Mouse (Mus musculus) limb, embryonic 11.5 days (tissue): ENCODE measurements around the gene Fshr. TPM values are rescaled to one million over a fixed set of nuclear protein-coding genes. Genes with fewer than 3 reads are reported as not detected.

Experiments
- ATAC-seq: fragments of 200-750 bp; cut with Nextera tagmentation; 2 replicates; pipeline ENCODE4 v1.8.0; 2017; ENCODE audit warnings: low read depth; ENCODE audit not compliant: insufficient number of reproducible peaks, low FRiP score, low TSS enrichment
- DNase-seq: peaks from one replicate; pipeline ENCODE4 v3.0.0-alpha.2; 2015; ENCODE audit warnings: low spot score
- H3K27ac ChIP-seq: fragments of 300-500 bp; sonication (generic); replicated peaks from 2 replicates; pipeline ENCODE4 v1.5.1; 2014; ENCODE audit warnings: low read depth, mild to moderate bottlenecking, low read length
- H3K27me3 ChIP-seq: fragments of 300-500 bp; sonication (generic); 2 replicates; pipeline ENCODE4 v1.6.1; 2014; ENCODE audit warnings: mild to moderate bottlenecking, low read length, mixed read lengths; ENCODE audit not compliant: control insufficient read depth, insufficient read depth
- H3K36me3 ChIP-seq: fragments of 300-500 bp; sonication (generic); 2 replicates; pipeline ENCODE4 v1.6.1; 2014; ENCODE audit warnings: mild to moderate bottlenecking, low read length, moderate library complexity, mixed read lengths; ENCODE audit not compliant: control insufficient read depth, insufficient read depth
- H3K4me1 ChIP-seq: fragments of 300-500 bp; sonication (generic); 2 replicates; pipeline ENCODE4 v1.6.1; 2014; ENCODE audit warnings: low read length, mixed read lengths; ENCODE audit not compliant: control insufficient read depth, insufficient read depth
- H3K4me2 ChIP-seq: fragments of 300-500 bp; sonication (generic); 2 replicates; pipeline ENCODE4 v1.6.1; 2014; ENCODE audit warnings: low read depth, mild to moderate bottlenecking, moderate library complexity; ENCODE audit not compliant: severe bottlenecking
- H3K4me3 ChIP-seq: fragments of 300-500 bp; sonication (generic); 2 replicates; pipeline ENCODE4 v1.5.1; 2014; ENCODE audit warnings: low read depth, low read length
- H3K9ac ChIP-seq: fragments of 300-500 bp; sonication (generic); 2 replicates; pipeline ENCODE4 v1.6.1; 2014; ENCODE audit warnings: mild to moderate bottlenecking, low read length
- H3K9me3 ChIP-seq: fragments of 300-500 bp; sonication (generic); 2 replicates; pipeline ENCODE4 v1.6.1; 2016; ENCODE audit warnings: low read length; ENCODE audit not compliant: control insufficient read depth
- WGBS: fragments of 180-500 bp; shearing (Covaris S2); extraction: QIAGEN DNeasy Blood & Tissue Kit; methylation state at CpG from one replicate; pipeline ENCODE4 v1.1.7; 2014; 5-methylcytosine and 5-hydroxymethylcytosine counted together
- polyA plus RNA-seq: library from polyadenylated mRNA; unstranded; fragments of >200 nt; fragmentation: Nextera tagmentation; extraction: Ambion mirVana; gene quantifications from 2 replicates; pipeline ENCODE4 v1.2.1, GENCODE M21; 2014

Fshr gene
- polyA plus RNA-seq, 1 experiment from 2014 or later, result not detected

DNA sequence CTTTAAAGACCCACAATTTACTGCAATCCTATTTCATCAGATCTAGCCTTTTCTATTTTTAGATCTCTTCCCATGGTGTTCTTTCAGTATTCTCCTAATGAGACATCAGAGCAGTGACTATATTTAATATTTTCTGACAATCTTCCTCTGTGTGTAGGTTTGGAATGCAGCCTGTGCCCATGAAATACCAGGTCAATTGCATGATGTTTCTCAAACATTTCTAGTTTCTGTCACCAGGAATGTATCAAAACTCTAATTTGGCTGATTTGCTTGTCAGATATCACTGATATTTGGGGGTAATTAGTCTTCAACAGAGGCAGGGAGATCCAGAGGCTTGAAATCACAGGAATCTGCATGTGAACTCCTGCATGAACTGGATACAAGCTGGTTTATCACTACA, 186.8 kb downstream of the Fshr start:
- H3K27ac ChIP-seq, result no peak overlapping the region
- ATAC-seq, result no peak

DNA sequence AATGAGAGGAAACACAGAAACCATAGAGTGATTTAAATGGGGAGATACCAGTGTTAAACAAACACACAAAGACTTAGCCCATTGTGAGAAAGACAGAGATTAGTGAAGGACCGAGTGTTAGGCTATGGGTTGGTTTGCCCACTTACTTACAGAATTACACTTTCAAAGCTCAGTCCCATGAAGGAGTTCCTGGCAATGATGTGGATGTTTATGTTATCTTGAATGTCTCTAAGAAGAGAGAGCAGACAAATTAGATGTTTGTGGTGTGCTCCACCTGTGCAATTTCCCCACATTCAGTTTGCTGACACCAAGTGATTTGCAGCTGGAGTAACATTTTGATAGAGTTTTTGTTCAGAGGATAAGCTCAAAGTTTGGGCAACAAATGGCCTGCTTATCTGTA, 191.4 kb downstream of the Fshr start:
- Histone ChIP-seq H3K27ac (no peak overlapping the region), H3K4me1 (no peaks in the 10 kb centered on the region), H3K4me2 (no peak overlapping the region), H3K9ac (no peak overlapping the region), H3K4me3 (no peak overlapping the region), H3K36me3 (no peaks in the 10 kb centered on the region), H3K9me3 (no peaks in the 10 kb centered on the region), H3K27me3 (no peaks in the 10 kb centered on the region)
- ATAC-seq, result no peak
- 86% methylated on average over 1 of the region's 1 CpGs for WGBS
- no peak for DNase-seq

More for the DNA sequence above, 186.8 kb downstream of the Fshr start:
- H3K4me3 ChIP-seq, result no peak overlapping the region
- no peaks in the 10 kb centered on the region for H3K4me1 ChIP-seq
- no peak overlapping the region for H3K9ac ChIP-seq
- DNase-seq, result no peak
- no peak overlapping the region for H3K4me2 ChIP-seq
- no peaks in the 10 kb centered on the region for H3K27me3 ChIP-seq
- no peaks in the 10 kb centered on the region for H3K36me3 ChIP-seq
- H3K9me3 ChIP-seq, result no peaks in the 10 kb centered on the region

DNA sequence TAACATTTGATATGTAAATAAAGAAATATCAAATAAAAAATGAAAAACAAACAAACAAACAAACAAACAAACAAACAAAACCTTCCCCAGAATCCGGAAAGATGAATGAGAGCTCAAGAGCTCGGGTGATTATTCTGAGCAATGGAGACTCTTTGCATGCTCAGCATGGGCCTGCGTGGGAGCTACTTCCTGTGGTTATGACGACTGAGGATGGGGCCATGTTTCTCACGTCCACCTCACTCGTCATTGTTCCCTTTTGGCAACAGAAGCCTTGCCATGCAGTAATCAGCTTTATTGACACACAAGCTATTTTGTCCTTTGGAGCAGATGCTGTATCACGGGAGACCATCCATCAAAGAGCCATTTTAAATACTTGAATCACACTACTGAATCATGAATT, 191.8 kb downstream of the Fshr start:
- ATAC-seq, result no peak
- WGBS, result 89% methylated on average over 7 of the region's 7 CpGs
- H3K27ac ChIP-seq, result no peak overlapping the region
- H3K4me3 ChIP-seq, result no peak overlapping the region
- H3K4me1 ChIP-seq, result no peaks in the 10 kb centered on the region
- no peak overlapping the region for H3K4me2 ChIP-seq
- H3K9me3 ChIP-seq, result no peaks in the 10 kb centered on the region
- H3K36me3 ChIP-seq, result no peaks in the 10 kb centered on the region
- no peak for DNase-seq
- H3K27me3 ChIP-seq, result no peaks in the 10 kb centered on the region
- H3K9ac ChIP-seq, result no peak overlapping the region

DNA sequence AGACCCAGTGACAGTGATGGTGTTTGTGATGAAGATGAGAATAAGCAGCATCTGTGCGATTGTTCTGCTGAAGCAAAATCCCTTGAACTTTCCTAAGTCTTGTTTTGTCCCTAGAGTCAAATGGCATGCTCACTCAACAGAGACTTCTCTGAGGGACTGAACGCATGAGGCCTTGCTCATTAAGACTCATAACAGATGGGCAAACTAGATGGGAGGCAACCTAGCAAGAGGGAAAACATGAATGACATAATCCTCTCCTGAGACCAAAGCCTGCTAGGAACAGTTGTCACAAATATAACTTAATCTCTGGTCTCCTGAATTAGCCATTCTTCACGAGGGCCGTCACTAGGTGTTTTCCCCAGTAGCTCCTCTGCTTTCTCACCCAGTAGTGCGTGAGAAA, 194.5 kb downstream of the Fshr start:
- Histone ChIP-seq H3K9me3 (no peaks in the 10 kb centered on the region), H3K36me3 (no peaks in the 10 kb centered on the region), H3K4me2 (no peak overlapping the region), H3K27me3 (no peaks in the 10 kb centered on the region), H3K9ac (no peak overlapping the region), H3K4me3 (no peak overlapping the region), H3K4me1 (no peaks in the 10 kb centered on the region), H3K27ac (no peak overlapping the region)
- ATAC-seq, result no peak
- no peak for DNase-seq
- 85% methylated on average over 5 of the region's 5 CpGs for WGBS

DNA sequence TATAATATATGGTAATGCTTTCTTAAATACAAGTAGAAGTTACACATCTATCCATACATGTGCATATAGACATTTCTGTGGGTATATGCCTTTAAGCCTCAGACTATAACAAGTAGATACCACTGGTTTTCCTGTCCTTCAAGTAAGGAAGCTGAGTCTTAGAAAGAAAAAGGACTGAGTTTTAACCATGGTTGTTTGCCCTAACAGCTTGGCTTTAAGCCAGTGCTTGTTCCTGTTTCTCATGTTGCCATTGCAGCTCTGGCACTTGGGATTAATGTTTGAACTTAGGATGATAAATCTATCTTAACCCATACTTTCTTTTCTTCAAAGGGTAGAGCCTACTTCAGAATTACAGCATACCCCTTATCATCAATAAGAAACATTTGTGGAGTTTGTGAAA, 200.6 kb downstream of the Fshr start:
- Histone ChIP-seq H3K9ac (no peak overlapping the region), H3K4me1 (no peaks in the 10 kb centered on the region), H3K4me2 (no peak overlapping the region), H3K9me3 (no peaks in the 10 kb centered on the region), H3K4me3 (no peak overlapping the region), H3K36me3 (no peaks in the 10 kb centered on the region), H3K27ac (no peak overlapping the region), H3K27me3 (no peaks in the 10 kb centered on the region)
- no peak for DNase-seq
- no peak for ATAC-seq

DNA sequence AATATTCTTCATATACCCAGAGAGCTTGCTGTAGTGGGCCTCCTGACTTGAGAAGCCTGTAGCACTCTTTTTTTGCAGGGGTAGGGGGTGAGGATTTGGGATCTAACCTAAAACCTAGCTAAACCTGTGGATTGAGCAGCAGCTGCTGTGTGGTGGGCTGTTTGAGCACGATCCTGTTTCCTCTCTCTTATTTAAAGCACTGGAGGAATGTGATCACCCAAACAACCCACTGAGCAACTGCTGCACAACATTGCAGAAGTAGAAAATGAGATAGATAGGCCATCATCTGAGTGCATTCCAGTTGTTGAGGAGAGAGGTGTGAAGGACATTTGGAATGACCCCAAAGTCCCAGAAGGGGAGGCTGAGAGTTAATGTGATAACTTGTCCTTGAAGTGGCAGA, 202.2 kb downstream of the Fshr start:
- H3K4me3 ChIP-seq, result no peak overlapping the region
- H3K27me3 ChIP-seq, result no peaks in the 10 kb centered on the region
- H3K36me3 ChIP-seq, result no peaks in the 10 kb centered on the region
- no peak for DNase-seq
- ATAC-seq, result no peak
- no peak overlapping the region for H3K9ac ChIP-seq
- H3K4me2 ChIP-seq, result no peak overlapping the region
- no peaks in the 10 kb centered on the region for H3K4me1 ChIP-seq
- 64% methylated on average over 1 of the region's 1 CpGs for WGBS
- H3K27ac ChIP-seq, result no peak overlapping the region
- no peaks in the 10 kb centered on the region for H3K9me3 ChIP-seq

DNA sequence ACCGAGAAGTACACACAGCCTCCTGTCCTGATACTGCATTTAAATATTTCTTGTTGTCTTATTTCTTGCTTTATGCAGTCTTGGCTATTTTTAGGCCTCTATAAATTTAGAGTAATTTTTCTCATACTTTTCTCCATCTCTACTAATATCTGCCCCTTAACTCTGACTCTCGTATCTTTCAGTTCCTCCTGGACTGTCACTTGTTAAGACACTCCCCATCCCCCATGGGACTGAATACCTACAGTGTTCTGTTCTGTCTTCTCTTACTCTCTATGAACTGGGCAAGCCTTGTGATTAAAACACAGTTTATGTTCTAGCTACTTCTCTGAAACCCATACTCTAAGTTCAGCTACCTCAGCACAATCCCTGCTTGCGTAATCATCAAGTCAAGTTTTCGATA, 209.2 kb downstream of the Fshr start:
- H3K27ac ChIP-seq, result no peak overlapping the region
- WGBS, result 91% methylated on average over 4 of the region's 4 CpGs
- no peak overlapping the region for H3K9ac ChIP-seq
- ATAC-seq, result no peak
- no peaks in the 10 kb centered on the region for H3K27me3 ChIP-seq
- H3K9me3 ChIP-seq, result no peaks in the 10 kb centered on the region
- no peak overlapping the region for H3K4me2 ChIP-seq
- no peak overlapping the region for H3K4me3 ChIP-seq
- no peaks in the 10 kb centered on the region for H3K4me1 ChIP-seq
- DNase-seq, result no peak
- H3K36me3 ChIP-seq, result no peaks in the 10 kb centered on the region

DNA sequence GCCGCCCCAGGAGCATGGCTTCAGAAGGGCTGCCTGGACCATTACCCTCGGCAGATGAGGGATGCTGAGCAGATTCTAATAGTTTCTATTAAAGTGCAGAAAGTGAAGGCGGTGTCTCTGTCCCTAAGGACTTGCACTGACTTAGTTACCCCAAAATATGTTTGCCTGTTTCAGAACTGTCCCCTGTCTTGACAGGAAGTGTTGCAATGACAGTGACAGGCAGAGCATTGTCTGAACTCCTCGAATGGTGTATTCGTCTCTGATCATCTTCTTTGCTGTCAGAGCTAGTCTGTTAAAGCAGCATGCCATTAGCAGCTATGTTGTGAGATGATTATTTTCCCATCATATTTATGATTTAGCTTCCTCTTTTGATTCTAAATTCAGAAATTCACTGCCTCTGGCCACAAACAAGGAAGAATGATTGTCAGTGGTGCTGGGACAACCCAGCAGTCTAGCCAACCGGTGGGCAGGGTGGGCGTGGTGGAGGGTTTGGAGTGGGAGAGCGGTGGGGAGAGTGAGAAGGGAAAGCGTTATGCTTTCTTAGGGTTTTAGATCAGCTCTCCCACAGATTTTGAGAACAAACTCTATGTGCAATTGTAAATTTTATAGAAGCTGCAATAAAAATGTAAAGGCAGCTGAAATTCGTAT, 219.6 kb downstream of the Fshr start:
- no peak overlapping the region for H3K27ac ChIP-seq
- no peaks in the 10 kb centered on the region for H3K27me3 ChIP-seq
- H3K4me1 ChIP-seq, result no peaks in the 10 kb centered on the region
- WGBS, result 85% methylated on average over 10 of the region's 10 CpGs
- H3K4me3 ChIP-seq, result no peak overlapping the region
- H3K9me3 ChIP-seq, result no peaks in the 10 kb centered on the region
- no peak overlapping the region for H3K9ac ChIP-seq
- no peak overlapping the region for H3K4me2 ChIP-seq
- H3K36me3 ChIP-seq, result no peaks in the 10 kb centered on the region
- DNase-seq (no peak), ATAC-seq (no peak)

DNA sequence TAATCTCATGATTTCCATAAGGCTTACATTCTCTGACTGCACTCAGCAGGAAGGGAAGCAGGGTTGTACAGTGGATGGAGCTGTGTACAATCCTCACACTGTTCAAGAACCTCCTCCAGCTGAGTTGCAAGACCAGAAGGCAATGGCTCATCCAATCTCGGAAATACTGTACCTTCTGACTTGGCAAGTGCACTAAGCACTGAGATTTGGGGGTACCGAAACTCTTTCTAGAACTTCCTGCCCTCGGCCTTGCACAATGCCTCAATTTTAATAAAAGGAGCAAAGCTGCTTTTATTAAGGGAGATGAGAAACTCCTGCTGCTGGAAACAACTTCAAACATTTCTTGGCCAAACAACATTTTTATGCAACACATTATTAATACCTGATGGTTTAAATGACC, 225.9 kb downstream of the Fshr start:
- Histone ChIP-seq H3K4me3 (no peak overlapping the region), H3K4me1 (no peaks in the 10 kb centered on the region), H3K4me2 (no peak overlapping the region), H3K27ac (no peak overlapping the region), H3K36me3 (no peaks in the 10 kb centered on the region), H3K27me3 (no peaks in the 10 kb centered on the region), H3K9ac (no peak overlapping the region), H3K9me3 (no peaks in the 10 kb centered on the region)
- no peak for DNase-seq
- WGBS, result 81% methylated on average over 3 of the region's 3 CpGs
- ATAC-seq, result no peak
